Mouse (Mus musculus) megakaryocyte, adult 5-6 weeks (primary cell): ENCODE results near the gene Atp5s. TPM values are rescaled to one million over a fixed set of nuclear protein-coding genes. Genes with fewer than 3 reads are reported as not detected.
A peak's percentile ranks its signal among the peaks of the same experiment; 100 is the strongest.

ENCODE experiments used
- ATAC-seq: 2 replicates; pipeline ENCODE4 v1.8.0; 2016; ENCODE audit warnings: mild to moderate bottlenecking, inconsistent platforms; ENCODE audit not compliant: poor library complexity, severe bottlenecking
- total RNA-seq, 2 experiments: library from RNA; stranded (forward) in 1 of 2; stranded (reverse) in 1 of 2; fragments of 153-499, 151-499 nt in 1 of 2; fragments of 221-1000, 200-1000 nt in 1 of 2; gene quantifications; 2 replicates each; pipeline versions ENCODE4 v1.2.3 to v1.2.4; 2015 to 2017

Atp5s gene
- total RNA-seq, 2 experiments from 2014 or later: 4.2 to 12.6 TPM

GRCm38 (mm10) chr12:69776607-69777340 lies 52.0 kb downstream of the Atp5s start:
- peak; percentile 45 for ATAC-seq

GRCm38 (mm10) chr12:69777341-69777730 lies 52.6 kb downstream of the Atp5s start:
- ATAC-seq: no peak

GRCm38 (mm10) chr12:69777957-69778356 lies 53.2 kb downstream of the Atp5s start:
- no peak for ATAC-seq

GRCm38 (mm10) chr12:69781480-69781879 lies 56.7 kb downstream of the Atp5s start:
- ATAC-seq: no peak

GRCm38 (mm10) chr12:69781935-69782650 lies 57.3 kb downstream of the Atp5s start:
- no peak for ATAC-seq

GRCm38 (mm10) chr12:69783247-69784025 lies 58.7 kb downstream of the Atp5s start:
- no peak for ATAC-seq

GRCm38 (mm10) chr12:69785471-69785870 lies 60.7 kb downstream of the Atp5s start:
- ATAC-seq: no peak

- no peak for ATAC-seq
Measured at GRCm38 (mm10) chr12:69788380-69788779, 63.6 kb downstream of the Atp5s start.

DNA sequence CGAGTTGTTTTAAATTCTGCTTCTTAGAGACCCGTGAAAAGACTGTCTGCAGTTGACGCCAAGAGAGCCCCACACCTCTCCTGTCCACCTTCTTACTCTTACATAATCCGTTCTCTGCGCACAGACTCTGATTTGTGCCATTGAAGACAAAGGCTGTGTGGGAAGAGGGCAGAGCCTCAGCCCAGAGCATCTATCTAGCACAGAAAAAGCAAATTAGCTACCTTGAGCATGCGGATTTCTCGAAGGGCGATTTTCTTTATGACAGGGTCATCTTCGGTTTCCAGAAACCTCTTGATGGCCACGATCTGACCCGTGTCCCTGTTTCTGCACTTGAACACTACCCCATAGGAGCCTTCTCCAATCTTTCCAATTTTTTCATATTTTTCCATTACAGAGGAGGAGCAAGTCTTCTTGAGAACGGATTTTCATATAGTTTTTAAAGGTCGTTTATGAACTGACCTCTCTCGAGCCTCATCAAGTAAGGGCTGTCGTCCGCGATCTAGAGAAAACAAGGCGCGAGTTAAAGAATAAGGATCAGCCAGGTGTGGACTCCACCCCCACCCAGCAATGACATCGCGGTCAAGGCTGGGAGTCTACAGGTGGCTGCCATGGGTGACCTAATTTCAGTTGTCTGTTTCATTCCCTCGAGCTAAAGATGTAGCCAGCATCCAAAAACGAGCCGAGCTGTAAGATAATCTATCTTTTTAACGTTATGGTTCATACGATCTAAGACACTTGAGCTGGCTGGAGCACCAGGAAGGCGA lies 65.2 kb downstream of the Atp5s start:
- ATAC-seq: no peak

- ATAC-seq: peak; percentile 87
Measured at GRCm38 (mm10) chr12:69790530-69791505, 66.1 kb downstream of the Atp5s start, which contains the start of gene Cdkl1. Gene Cdkl1, minus strand, starts transcription at chr12:69791267.

Other genes starting within 250 kb of the Atp5s start
- 5.9 and 6.6 TPM in 2 replicates for gene Vcpkmt, start 141.9 kb upstream of the Atp5s start, total RNA-seq (2015)
- 5.6 and 6.6 TPM in 2 replicates for gene Vcpkmt, start 141.9 kb upstream of the Atp5s start, total RNA-seq (2017)
- gene Sos2, start 43.1 kb upstream of the Atp5s start, total RNA-seq (2015): 58.6 and 64.1 TPM in 2 replicates
- 29.9 and 57.6 TPM in 2 replicates for gene Sos2, start 43.1 kb upstream of the Atp5s start, total RNA-seq (2017)
- 1.6 and 2.4 TPM in 2 replicates for gene L2hgdh, start 77 bp upstream of the Atp5s start, total RNA-seq (2015)
- gene L2hgdh, start 77 bp upstream of the Atp5s start, total RNA-seq (2017): 1.4 and 4.3 TPM in 2 replicates
- gene Cdkl1, start 66.3 kb downstream of the Atp5s start, total RNA-seq (2015): 0.11 TPM in 1 of 2 replicates, not detected in the other
- gene Cdkl1, start 66.3 kb downstream of the Atp5s start, total RNA-seq (2017): 0.15 TPM in 1 of 2 replicates, not detected in the other
- gene Atl1, start 167.7 kb downstream of the Atp5s start, total RNA-seq (2015): 0.75 and 0.98 TPM in 2 replicates
- gene Atl1, start 167.7 kb downstream of the Atp5s start, total RNA-seq (2017): 0.95 and 1.8 TPM in 2 replicates
- gene Map4k5, start 168.2 kb downstream of the Atp5s start, total RNA-seq (2015): 12.4 and 12.9 TPM in 2 replicates
- gene Map4k5, start 168.2 kb downstream of the Atp5s start, total RNA-seq (2017): 14.1 and 18.2 TPM in 2 replicates